Mouse (Mus musculus) liver, embryonic 12.5 days (tissue): ENCODE measurements at regions not wholly inside any gene's neighbourhood (a gene's known extent, or its start where the extent isn't known, plus 50 kb on each side); places are given as distances from the start of the nearest gene placed in this dataset.
"Not testable (repeated sequence)": the region's sequence is repeated elsewhere in the genome, so short reads cannot be mapped to it uniquely, and the experiment has no call there.

Experiments
- ATAC-seq: fragments of 200-750 bp; cut with Nextera tagmentation; 2 replicates; pipeline ENCODE4 v1.8.0; 2017; ENCODE audit warnings: moderate number of reproducible peaks, mild to moderate bottlenecking, moderate library complexity
- H3K27ac ChIP-seq: fragments of 300-500 bp; sonication (generic); 2 replicates; pipeline ENCODE4 v1.5.1; 2016; ENCODE audit warnings: mild to moderate bottlenecking
- H3K27me3 ChIP-seq: fragments of 300-500 bp; sonication (generic); replicated peaks from 2 replicates; pipeline ENCODE4 v1.6.1; 2016; ENCODE audit warnings: mild to moderate bottlenecking, moderate library complexity
- H3K36me3 ChIP-seq: fragments of 300-500 bp; sonication (generic); 2 replicates; pipeline ENCODE4 v1.6.1; 2016; ENCODE audit warnings: mild to moderate bottlenecking, moderate library complexity
- H3K4me1 ChIP-seq: fragments of 300-500 bp; sonication (generic); 2 replicates; pipeline ENCODE4 v1.6.1; 2016
- H3K4me2 ChIP-seq: fragments of 300-500 bp; sonication (generic); 2 replicates; pipeline ENCODE4 v1.6.1; 2016; ENCODE audit warnings: mild to moderate bottlenecking, moderate library complexity
- H3K4me3 ChIP-seq: fragments of 300-500 bp; sonication (generic); 2 replicates; pipeline ENCODE4 v1.5.1; 2016; ENCODE audit warnings: mild to moderate bottlenecking, moderate library complexity
- H3K9ac ChIP-seq: fragments of 300-500 bp; sonication (generic); 2 replicates; pipeline ENCODE4 v1.6.1; 2016; ENCODE audit warnings: mild to moderate bottlenecking, moderate library complexity
- H3K9me3 ChIP-seq: fragments of 300-500 bp; sonication (generic); replicated peaks from 2 replicates; pipeline ENCODE4 v1.6.1; 2016; ENCODE audit warnings: mild to moderate bottlenecking, moderate library complexity
- WGBS: fragments of 180-500 bp; shearing (Covaris S2); methylation state at CpG from one replicate; pipeline ENCODE4 v1.1.7; 2016; ENCODE audit not compliant: insufficient replicate concordance; 5-methylcytosine and 5-hydroxymethylcytosine counted together

DNA sequence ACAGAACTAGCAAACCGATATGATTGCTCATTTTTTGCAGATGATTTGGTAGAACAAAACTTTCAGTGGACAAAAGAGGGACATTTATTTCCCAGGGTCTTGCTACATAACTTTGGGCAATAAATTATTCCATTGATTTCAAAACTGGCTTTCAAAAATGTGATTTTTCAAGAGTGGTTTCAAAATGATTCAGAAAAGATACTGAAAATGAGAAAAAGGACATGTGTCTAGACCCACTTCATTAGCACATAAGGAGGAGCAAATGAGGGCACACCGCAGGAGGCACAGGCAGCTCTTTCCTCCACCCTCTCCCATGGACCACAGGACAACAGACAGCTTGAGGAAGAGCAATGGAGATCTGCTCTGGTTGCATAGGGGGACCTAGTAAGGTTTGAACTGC lies 412.5 kb downstream of the Inhba start:
- Histone ChIP-seq H3K27me3 (no peaks in the 10 kb centered on the region), H3K4me3 (no peak overlapping the region), H3K9me3 (no peaks in the 10 kb centered on the region), H3K9ac (no peak overlapping the region), H3K4me1 (no peaks in the 10 kb centered on the region), H3K4me2 (no peak overlapping the region), H3K36me3 (no peaks in the 10 kb centered on the region), H3K27ac (no peak overlapping the region)
- no peak for ATAC-seq
- WGBS = 58% methylated on average over 2 of the region's 2 CpGs

DNA sequence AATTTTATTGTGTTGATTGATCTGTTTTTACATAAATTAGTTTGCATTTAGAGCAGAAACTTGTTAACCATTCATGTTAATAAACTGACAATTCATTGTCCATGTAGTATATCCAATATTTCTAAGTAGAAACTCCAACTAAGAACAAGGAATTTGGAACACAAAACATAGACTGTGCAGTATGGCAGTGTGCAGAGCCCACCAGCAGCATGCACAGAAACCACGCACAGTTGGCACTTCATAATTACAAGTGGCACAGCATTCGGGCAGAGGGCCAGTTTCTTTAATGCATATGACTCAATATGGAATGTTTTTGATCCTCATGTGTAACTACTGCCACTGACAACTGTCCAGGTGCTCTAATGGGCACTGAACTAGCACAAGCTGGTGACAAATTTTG lies 423.8 kb downstream of the Inhba start:
- Histone ChIP-seq H3K27ac (no peak overlapping the region), H3K9ac (no peak overlapping the region), H3K4me2 (no peak overlapping the region), H3K9me3 (no peaks in the 10 kb centered on the region), H3K4me1 (no peaks in the 10 kb centered on the region), H3K36me3 (no peaks in the 10 kb centered on the region), H3K27me3 (no peaks in the 10 kb centered on the region), H3K4me3 (no peak overlapping the region)
- no peak for ATAC-seq
- 67% methylated on average over 2 of the region's 2 CpGs for WGBS

DNA sequence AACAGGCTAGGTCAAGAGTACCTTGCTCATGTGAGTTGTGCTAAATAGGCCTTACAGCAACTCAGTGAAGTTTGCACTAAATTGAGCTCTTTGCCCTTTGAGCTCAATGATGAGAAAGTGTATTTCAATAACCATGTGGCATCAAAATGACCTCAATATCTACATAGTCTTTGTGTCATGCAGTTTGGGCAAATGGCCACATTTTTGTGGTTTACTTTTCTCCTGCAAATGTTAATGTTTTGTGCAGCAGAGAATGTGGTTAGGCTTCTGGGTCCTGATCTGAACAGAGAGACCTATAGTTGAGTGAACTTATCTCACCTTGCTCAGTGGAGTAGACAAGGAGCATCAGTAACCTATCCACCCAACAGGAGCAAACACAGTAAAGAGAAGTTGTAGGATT lies 441.6 kb downstream of the Inhba start:
- no peaks in the 10 kb centered on the region for H3K36me3 ChIP-seq
- no peak overlapping the region for H3K4me2 ChIP-seq
- H3K9me3 ChIP-seq = no peaks in the 10 kb centered on the region
- no peaks in the 10 kb centered on the region for H3K27me3 ChIP-seq
- H3K4me3 ChIP-seq = no peak overlapping the region
- no peak for ATAC-seq
- H3K4me1 ChIP-seq = no peaks in the 10 kb centered on the region
- H3K27ac ChIP-seq = no peak overlapping the region
- no peak overlapping the region for H3K9ac ChIP-seq

DNA sequence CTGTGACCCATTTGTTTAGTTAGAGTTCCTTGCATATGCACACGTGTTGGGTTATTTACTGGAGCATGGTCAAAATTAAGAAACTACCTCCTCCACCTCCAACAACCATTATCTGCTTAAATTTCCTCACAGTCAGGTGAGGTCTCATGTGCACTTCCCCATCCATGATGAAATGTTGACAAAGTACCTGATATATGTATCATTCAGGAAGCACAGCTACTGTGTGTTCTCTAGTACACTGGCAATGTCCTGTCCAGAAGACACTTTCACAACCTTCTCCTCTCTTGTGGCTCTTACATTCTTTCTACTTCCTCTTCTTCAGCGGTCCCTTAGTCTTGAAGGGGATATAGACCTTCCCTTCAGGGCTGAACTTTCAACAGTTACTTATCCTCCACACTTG lies 448.1 kb downstream of the Inhba start:
- Histone ChIP-seq H3K27ac (no peak overlapping the region), H3K4me2 (no peak overlapping the region), H3K27me3 (no peaks in the 10 kb centered on the region), H3K4me1 (no peaks in the 10 kb centered on the region), H3K9ac (no peak overlapping the region), H3K9me3 (no peaks in the 10 kb centered on the region), H3K36me3 (no peaks in the 10 kb centered on the region), H3K4me3 (no peak overlapping the region)
- WGBS = 32% methylated on average over 2 of the region's 2 CpGs
- ATAC-seq = no peak

DNA sequence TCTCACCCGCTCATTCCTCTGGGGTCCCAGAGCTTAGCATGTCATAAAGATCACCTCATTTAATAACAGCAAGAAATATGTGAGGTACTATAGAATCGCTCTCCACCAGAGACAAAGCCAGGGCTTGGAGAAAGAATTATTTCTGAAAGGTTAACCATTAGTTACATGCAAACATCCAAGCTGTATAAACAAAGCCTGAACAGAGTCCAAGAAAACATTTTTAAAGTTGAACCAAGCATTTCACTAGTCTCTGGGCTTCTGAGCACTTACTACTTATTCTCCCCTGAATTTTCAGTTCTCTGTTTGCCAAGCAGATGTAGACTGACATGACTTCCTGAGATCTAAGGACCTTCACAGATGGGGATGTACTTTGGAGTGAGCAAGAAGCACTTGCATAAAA lies 450.0 kb downstream of the Inhba start:
- 67% methylated on average over 2 of the region's 2 CpGs for WGBS
- H3K36me3 ChIP-seq = no peaks in the 10 kb centered on the region
- no peak for ATAC-seq

DNA sequence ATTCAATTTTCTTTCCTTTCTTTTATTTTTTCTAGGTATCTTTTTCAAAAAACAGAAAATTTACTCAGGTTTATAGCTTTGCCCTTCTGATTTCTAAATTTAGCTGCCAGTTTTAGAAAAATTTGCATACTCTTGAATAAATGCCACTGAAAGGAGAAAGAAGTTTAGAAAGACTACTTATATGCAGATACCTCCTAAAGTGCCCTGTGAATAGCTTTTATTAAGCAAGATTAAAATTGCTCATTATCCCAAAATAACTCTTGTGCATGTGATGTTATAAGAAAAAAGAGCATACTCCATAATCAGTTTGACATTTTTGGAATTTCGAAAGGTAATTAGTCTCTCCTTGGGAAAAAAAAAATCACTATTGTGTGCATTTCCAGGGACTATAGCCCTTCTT lies 453.2 kb downstream of the Inhba start:
- Histone ChIP-seq H3K4me1 (no peaks in the 10 kb centered on the region), H3K9me3 (no peaks in the 10 kb centered on the region), H3K4me2 (no peak overlapping the region), H3K27ac (no peak overlapping the region), H3K4me3 (no peak overlapping the region), H3K27me3 (no peaks in the 10 kb centered on the region), H3K36me3 (no peaks in the 10 kb centered on the region), H3K9ac (no peak overlapping the region)
- no peak for ATAC-seq
- WGBS = 67% methylated on average over 1 of the region's 1 CpGs

More for the DNA sequence above, 450.0 kb downstream of the Inhba start:
- Histone ChIP-seq H3K9ac (no peak overlapping the region), H3K4me3 (no peak overlapping the region), H3K27me3 (no peaks in the 10 kb centered on the region), H3K9me3 (no peaks in the 10 kb centered on the region), H3K4me1 (no peaks in the 10 kb centered on the region), H3K27ac (no peak overlapping the region), H3K4me2 (no peak overlapping the region)

DNA sequence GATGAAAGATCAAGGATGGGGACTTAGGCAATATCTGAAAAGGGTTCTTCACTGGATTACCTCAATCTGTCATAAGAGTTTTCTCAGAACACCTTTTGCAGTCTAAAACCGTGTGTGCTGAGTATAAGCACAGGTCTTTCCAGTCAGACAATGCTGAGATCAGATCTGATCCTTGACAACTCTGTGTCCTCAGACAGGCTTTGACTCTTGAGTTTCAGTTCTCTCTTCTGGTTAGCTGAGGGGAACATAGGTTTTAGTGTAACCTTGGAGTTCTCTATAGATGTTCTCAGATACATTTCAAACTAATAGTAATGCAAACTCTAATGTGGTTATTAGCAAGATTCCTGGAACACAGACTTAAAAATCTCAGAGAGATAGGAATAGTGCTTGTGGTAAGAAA lies 453.7 kb downstream of the Inhba start:
- no peak for ATAC-seq

DNA sequence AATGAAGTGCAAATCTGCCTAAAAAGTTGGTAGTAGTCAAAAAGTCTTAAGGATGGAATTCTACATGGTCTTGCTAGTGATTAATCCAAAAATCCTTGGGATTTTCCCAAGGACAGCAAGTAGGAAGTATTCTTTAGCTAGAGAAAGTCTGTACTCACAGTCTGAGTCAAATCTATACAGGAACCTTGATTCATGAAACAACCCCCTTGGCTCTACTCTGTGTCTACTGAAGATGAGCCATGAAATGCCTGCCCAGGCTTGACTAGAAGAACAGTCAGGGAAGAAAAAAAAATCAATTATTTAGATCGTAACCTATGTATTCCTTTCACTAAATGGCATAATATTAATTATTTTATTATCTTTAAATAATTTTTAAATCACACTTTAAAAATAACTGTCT lies 454.2 kb downstream of the Inhba start:
- H3K27me3 ChIP-seq = no peaks in the 10 kb centered on the region
- H3K4me2 ChIP-seq = no peak overlapping the region

More for the DNA sequence above, 453.7 kb downstream of the Inhba start:
- H3K9me3 ChIP-seq = no peaks in the 10 kb centered on the region
- H3K36me3 ChIP-seq = no peaks in the 10 kb centered on the region
- 43% methylated on average over 1 of the region's 1 CpGs for WGBS
- no peak overlapping the region for H3K27ac ChIP-seq
- no peaks in the 10 kb centered on the region for H3K27me3 ChIP-seq
- H3K4me3 ChIP-seq = no peak overlapping the region
- no peaks in the 10 kb centered on the region for H3K4me1 ChIP-seq
- no peak overlapping the region for H3K9ac ChIP-seq
- H3K4me2 ChIP-seq = no peak overlapping the region

DNA sequence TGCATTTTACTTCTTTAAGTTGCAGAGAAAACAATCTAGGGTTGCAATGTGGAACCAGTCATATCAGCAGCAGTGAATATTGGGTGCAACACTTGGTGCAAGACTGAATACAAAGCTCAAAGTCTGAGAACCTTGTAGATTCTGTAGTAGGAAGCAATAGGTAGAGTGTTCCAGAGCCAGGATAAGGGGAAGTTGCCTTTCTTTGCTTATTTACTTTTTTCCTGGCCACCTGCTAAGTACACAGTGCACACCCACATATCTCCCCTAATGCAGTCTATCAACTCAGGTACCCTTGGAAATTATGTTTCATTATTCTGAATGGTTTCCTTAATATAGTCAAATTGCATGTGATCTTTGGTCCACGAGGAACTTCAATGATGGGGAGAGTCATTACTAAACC lies 464.9 kb downstream of the Inhba start:
- ATAC-seq = no peak
- H3K4me3 ChIP-seq = no peak overlapping the region
- no peaks in the 10 kb centered on the region for H3K4me1 ChIP-seq
- no peak overlapping the region for H3K9ac ChIP-seq
- no peak overlapping the region for H3K27ac ChIP-seq
- H3K4me2 ChIP-seq = no peak overlapping the region
- no peaks in the 10 kb centered on the region for H3K27me3 ChIP-seq
- WGBS = 71% methylated on average over 1 of the region's 1 CpGs
- no peaks in the 10 kb centered on the region for H3K36me3 ChIP-seq
- no peaks in the 10 kb centered on the region for H3K9me3 ChIP-seq

More for the DNA sequence above, 454.2 kb downstream of the Inhba start:
- Histone ChIP-seq H3K4me1 (no peaks in the 10 kb centered on the region), H3K9ac (no peak overlapping the region), H3K4me3 (no peak overlapping the region), H3K36me3 (no peaks in the 10 kb centered on the region), H3K27ac (no peak overlapping the region), H3K9me3 (no peaks in the 10 kb centered on the region)
- ATAC-seq = no peak
- 79% methylated on average over 1 of the region's 1 CpGs for WGBS

DNA sequence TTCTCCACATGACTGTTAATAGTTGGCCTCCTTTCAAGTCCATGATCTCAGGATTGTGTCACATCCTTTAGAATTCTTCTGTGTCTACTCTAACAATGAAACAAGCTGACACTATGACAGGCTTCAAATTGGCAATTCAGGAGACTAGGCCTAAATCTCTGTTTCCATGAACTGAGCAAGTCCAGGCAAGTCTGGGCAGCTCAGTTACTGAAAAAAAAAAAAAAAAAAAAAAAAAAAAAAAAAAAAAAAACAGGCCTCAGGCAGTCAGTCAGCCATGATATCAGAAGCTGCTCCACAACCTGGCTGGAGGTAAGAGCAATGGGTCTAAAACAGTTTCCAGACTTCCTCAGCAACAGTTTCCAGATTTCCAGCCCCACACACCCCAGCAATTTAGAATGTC lies 475.6 kb downstream of the Inhba start:
- no peak for ATAC-seq
- Histone ChIP-seq H3K36me3 (no peaks in the 10 kb centered on the region), H3K4me3 (no peak overlapping the region), H3K4me1 (no peaks in the 10 kb centered on the region), H3K4me2 (no peak overlapping the region), H3K9me3 (no peaks in the 10 kb centered on the region), H3K27ac (no peak overlapping the region), H3K27me3 (no peaks in the 10 kb centered on the region), H3K9ac (no peak overlapping the region)

DNA sequence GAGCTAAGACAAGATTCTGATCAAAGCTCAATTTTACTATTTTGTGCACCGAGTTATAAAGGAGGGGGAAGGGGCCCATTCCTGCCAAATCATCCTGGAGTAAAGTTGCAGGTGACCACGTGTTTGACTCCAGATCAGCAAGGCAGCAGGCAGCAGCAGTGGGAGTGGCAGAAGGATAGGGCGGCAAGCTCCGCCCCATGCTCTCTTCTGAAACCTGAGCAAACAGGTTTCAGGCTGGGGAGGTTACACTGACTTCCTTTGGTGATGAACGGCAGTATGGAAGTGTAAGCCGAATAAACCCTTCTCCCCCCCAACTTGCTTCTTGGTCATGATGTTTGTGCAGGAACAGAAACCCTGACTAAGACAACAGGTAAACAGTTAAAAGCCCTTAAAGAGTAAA lies 479.0 kb downstream of the Inhba start:
- not testable (repeated sequence) for H3K9ac ChIP-seq, H3K36me3 ChIP-seq, H3K4me2 ChIP-seq, H3K4me1 ChIP-seq, H3K4me3 ChIP-seq, H3K27ac ChIP-seq, H3K27me3 ChIP-seq, ATAC-seq, H3K9me3 ChIP-seq
- 41% methylated on average over 6 of the region's 6 CpGs for WGBS

DNA sequence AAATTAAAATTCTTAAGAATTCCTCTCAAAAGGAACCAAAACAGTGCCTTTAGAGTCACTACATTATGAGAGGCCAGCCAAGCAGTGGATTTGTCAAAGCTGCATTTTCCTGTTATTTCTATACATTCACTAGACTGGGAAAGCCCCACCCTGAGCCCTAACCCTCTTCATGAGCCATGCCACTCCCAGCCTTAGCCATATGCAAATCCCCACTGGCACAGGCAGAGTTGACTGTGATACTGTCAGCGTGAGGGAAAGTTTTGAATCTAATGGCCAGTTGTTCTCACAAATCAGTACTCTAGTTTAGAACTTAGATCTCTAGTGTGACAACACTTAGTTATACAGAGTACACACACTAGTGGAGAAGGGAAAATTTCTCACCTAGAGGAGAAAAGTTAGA lies 486.4 kb downstream of the Inhba start:
- 60% methylated on average over 1 of the region's 1 CpGs for WGBS

DNA sequence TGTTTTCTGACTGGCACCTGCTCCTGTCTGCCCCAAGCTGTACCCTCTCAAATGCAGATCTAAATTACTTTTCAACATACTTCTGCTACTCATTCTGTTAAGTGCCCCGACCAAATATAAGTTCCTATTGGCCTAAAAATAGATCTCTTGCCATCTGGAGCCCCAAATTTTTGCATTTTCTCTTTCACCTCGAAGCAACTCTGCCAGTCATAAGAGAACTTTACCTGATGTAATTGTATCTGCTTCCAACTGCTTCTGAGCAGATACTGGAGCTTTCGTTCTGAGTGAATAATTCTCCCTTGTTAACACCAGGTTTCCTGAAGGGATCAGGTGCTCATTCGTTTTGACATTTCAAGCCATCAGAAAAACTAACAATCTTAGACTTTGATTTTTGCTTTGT lies 501.2 kb downstream of the Inhba start:
- Histone ChIP-seq H3K9me3 (no peaks in the 10 kb centered on the region), H3K4me1 (no peaks in the 10 kb centered on the region), H3K4me2 (no peak overlapping the region), H3K27ac (no peak overlapping the region), H3K36me3 (no peaks in the 10 kb centered on the region), H3K9ac (no peak overlapping the region), H3K4me3 (no peak overlapping the region), H3K27me3 (no peaks in the 10 kb centered on the region)
- no peak for ATAC-seq
- 45% methylated on average over 4 of the region's 4 CpGs for WGBS

More for the DNA sequence above, 486.4 kb downstream of the Inhba start:
- H3K27ac ChIP-seq = no peak overlapping the region
- no peak overlapping the region for H3K4me2 ChIP-seq
- H3K27me3 ChIP-seq = no peaks in the 10 kb centered on the region
- no peaks in the 10 kb centered on the region for H3K36me3 ChIP-seq
- no peaks in the 10 kb centered on the region for H3K9me3 ChIP-seq
- H3K9ac ChIP-seq = no peak overlapping the region
- no peaks in the 10 kb centered on the region for H3K4me1 ChIP-seq
- no peak overlapping the region for H3K4me3 ChIP-seq
- no peak for ATAC-seq

DNA sequence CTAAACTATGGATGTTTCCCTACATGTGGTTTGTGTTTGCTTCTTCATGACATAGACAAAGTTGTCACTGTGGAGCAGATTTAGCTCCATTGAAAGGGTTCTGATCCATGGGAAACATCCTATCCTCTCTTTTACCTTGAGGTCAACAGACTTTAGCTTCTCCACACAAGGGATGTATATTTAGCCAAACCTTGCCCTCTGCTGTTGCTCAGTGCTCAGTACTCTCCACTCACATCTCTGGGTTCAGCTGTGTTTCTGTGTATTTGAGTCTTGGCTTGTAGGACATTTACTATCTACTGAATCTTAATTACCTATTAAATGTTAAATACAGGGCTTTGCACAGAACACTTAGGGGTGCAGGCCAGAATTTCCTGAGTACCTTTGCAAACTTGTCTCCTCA lies 503.5 kb downstream of the Inhba start:
- no peak for ATAC-seq
- H3K36me3 ChIP-seq = no peaks in the 10 kb centered on the region

More for the DNA sequence above, 503.5 kb downstream of the Inhba start:
- Histone ChIP-seq H3K9ac (no peak overlapping the region), H3K27ac (no peak overlapping the region), H3K9me3 (no peaks in the 10 kb centered on the region), H3K4me3 (no peak overlapping the region), H3K4me1 (no peaks in the 10 kb centered on the region), H3K27me3 (no peaks in the 10 kb centered on the region), H3K4me2 (no peak overlapping the region)
